Mouse (Mus musculus) embryonic facial prominence, embryonic 13.5 days (tissue): ENCODE data around the gene Il11ra2. TPM values are rescaled to one million over a fixed set of nuclear protein-coding genes. Genes with fewer than 3 reads are reported as not detected.
"Not testable (repeated sequence)": the region's sequence is repeated elsewhere in the genome, so short reads cannot be mapped to it uniquely, and the experiment has no call there.

ENCODE experiments used
- ATAC-seq: fragments of 200-750 bp; cut with Nextera tagmentation; 2 replicates; pipeline ENCODE4 v1.8.0; 2017; ENCODE audit warnings: low read depth; ENCODE audit not compliant: insufficient number of reproducible peaks, insufficient read depth, low FRiP score, low TSS enrichment
- H3K27ac ChIP-seq: fragments of 300-500 bp; sonication (generic); 2 replicates; pipeline ENCODE4 v1.5.1; 2015; ENCODE audit warnings: moderate library complexity, mild to moderate bottlenecking, inconsistent platforms
- H3K27me3 ChIP-seq: fragments of 300-500 bp; sonication (generic); 2 replicates; pipeline ENCODE4 v1.6.1; 2015; ENCODE audit warnings: mild to moderate bottlenecking, inconsistent platforms
- H3K36me3 ChIP-seq: fragments of 300-500 bp; sonication (generic); 2 replicates; pipeline ENCODE4 v1.6.1; 2015; ENCODE audit warnings: mild to moderate bottlenecking, inconsistent platforms
- H3K4me1 ChIP-seq: fragments of 300-500 bp; sonication (generic); 2 replicates; pipeline ENCODE4 v1.6.1; 2015; ENCODE audit warnings: inconsistent platforms
- H3K4me2 ChIP-seq: fragments of 300-500 bp; sonication (generic); 2 replicates; pipeline ENCODE4 v1.6.1; 2015; ENCODE audit warnings: moderate library complexity, mild to moderate bottlenecking, inconsistent platforms
- H3K4me3 ChIP-seq: fragments of 300-500 bp; sonication (generic); 2 replicates; pipeline ENCODE4 v1.5.1; 2015; ENCODE audit warnings: mild to moderate bottlenecking, inconsistent platforms
- H3K9ac ChIP-seq: fragments of 300-500 bp; sonication (generic); 2 replicates; pipeline ENCODE4 v1.6.1; 2015; ENCODE audit warnings: mild to moderate bottlenecking, inconsistent platforms
- H3K9me3 ChIP-seq: fragments of 300-500 bp; sonication (generic); 2 replicates; pipeline ENCODE4 v1.6.1; 2016; ENCODE audit warnings: inconsistent platforms
- WGBS: fragments of 180-500 bp; shearing (Covaris S2); methylation state at CpG from one replicate; pipeline ENCODE4 v1.1.7; 2015; ENCODE audit warnings: mixed read lengths; 5-methylcytosine and 5-hydroxymethylcytosine counted together
- polyA plus RNA-seq: library from polyadenylated mRNA; unstranded; fragments of >200 nt; fragmentation: Nextera tagmentation; extraction: Ambion mirVana; gene quantifications from 2 replicates; pipeline ENCODE4 v1.2.1, GENCODE M21; 2015

Il11ra2 gene
- not detected in 2 replicates for polyA plus RNA-seq

- not testable (repeated sequence) for H3K27ac ChIP-seq, H3K4me2 ChIP-seq, H3K4me3 ChIP-seq, H3K9me3 ChIP-seq, H3K27me3 ChIP-seq, ATAC-seq, H3K4me1 ChIP-seq, H3K9ac ChIP-seq, H3K36me3 ChIP-seq
- no CpG with 5 or more reads among the region's 3 CpGs for WGBS
Measured at GRCm38 (mm10) chr4:42661793-42662192, at the start of gene Il11ra2. Gene Il11ra2 (minus strand): TSS chr4:42661893.

GRCm38 (mm10) chr4:42682183-42682524 lies 20.5 kb upstream of the Il11ra2 start:
- not testable (repeated sequence) for H3K4me1 ChIP-seq, H3K27me3 ChIP-seq, H3K36me3 ChIP-seq, ATAC-seq, H3K27ac ChIP-seq, H3K4me3 ChIP-seq, H3K4me2 ChIP-seq, H3K9ac ChIP-seq, H3K9me3 ChIP-seq
- WGBS = no CpG with 5 or more reads among the region's 18 CpGs

GRCm38 (mm10) chr4:42681473-42682182 lies 19.9 kb upstream of the Il11ra2 start:
- H3K4me1 ChIP-seq, H3K4me2 ChIP-seq, H3K36me3 ChIP-seq, ATAC-seq, H3K27me3 ChIP-seq, H3K9ac ChIP-seq, H3K9me3 ChIP-seq, H3K4me3 ChIP-seq, H3K27ac ChIP-seq: not testable (repeated sequence)
- no CpG with 5 or more reads among the region's 66 CpGs for WGBS

- WGBS = no CpG with 5 or more reads among the region's 32 CpGs
- H3K4me2 ChIP-seq, H3K4me3 ChIP-seq, H3K36me3 ChIP-seq, H3K9ac ChIP-seq, H3K4me1 ChIP-seq, H3K9me3 ChIP-seq, ATAC-seq, H3K27me3 ChIP-seq, H3K27ac ChIP-seq: not testable (repeated sequence)
Measured at GRCm38 (mm10) chr4:42680374-42681356, 19.0 kb upstream of the Il11ra2 start.

GRCm38 (mm10) chr4:42679365-42679764 lies 17.7 kb upstream of the Il11ra2 start:
- not testable (repeated sequence) for H3K36me3 ChIP-seq, H3K9me3 ChIP-seq, ATAC-seq, H3K27me3 ChIP-seq, H3K27ac ChIP-seq, H3K4me2 ChIP-seq, H3K9ac ChIP-seq, H3K4me1 ChIP-seq, H3K4me3 ChIP-seq
- WGBS = no CpG with 5 or more reads among the region's 7 CpGs

GRCm38 (mm10) chr4:42675415-42675814 lies 13.7 kb upstream of the Il11ra2 start:
- WGBS = no CpG with 5 or more reads among the region's 4 CpGs
- not testable (repeated sequence) for H3K4me1 ChIP-seq, H3K36me3 ChIP-seq, H3K27me3 ChIP-seq, H3K4me3 ChIP-seq, H3K4me2 ChIP-seq, H3K27ac ChIP-seq, H3K9me3 ChIP-seq, ATAC-seq, H3K9ac ChIP-seq

- ATAC-seq, H3K9me3 ChIP-seq: not testable (repeated sequence)
- no CpG with 5 or more reads among the region's 9 CpGs for WGBS
Measured at GRCm38 (mm10) chr4:42654951-42655350, 6.7 kb downstream of the Il11ra2 start, which contains the start of gene Ccl27b. Gene Ccl27b (plus strand): TSS chr4:42655251.

GRCm38 (mm10) chr4:42629419-42629818 lies 32.3 kb downstream of the Il11ra2 start, which contains the start of gene Gm2564:
Gene Gm2564 (plus strand): TSS chr4:42629719.
- not testable (repeated sequence) for H3K4me2 ChIP-seq, H3K36me3 ChIP-seq, H3K4me3 ChIP-seq, ATAC-seq, H3K27me3 ChIP-seq, H3K4me1 ChIP-seq, H3K9ac ChIP-seq, H3K27ac ChIP-seq, H3K9me3 ChIP-seq
- WGBS = no CpG with 5 or more reads among the region's 8 CpGs

More at GRCm38 (mm10) chr4:42654951-42655350, 6.7 kb downstream of the Il11ra2 start, which contains the start of gene Ccl27b:
- H3K27ac ChIP-seq, H3K9ac ChIP-seq, H3K27me3 ChIP-seq, H3K4me3 ChIP-seq, H3K36me3 ChIP-seq, H3K4me1 ChIP-seq, H3K4me2 ChIP-seq: not testable (repeated sequence)

- ATAC-seq = not testable (repeated sequence)
Measured at GRCm38 (mm10) chr4:42611895-42612294, 49.8 kb downstream of the Il11ra2 start, which contains the start of gene Gm10591. Gene Gm10591 (plus strand): TSS chr4:42612195.

More at GRCm38 (mm10) chr4:42611895-42612294, 49.8 kb downstream of the Il11ra2 start, which contains the start of gene Gm10591:
- H3K9ac ChIP-seq, H3K27me3 ChIP-seq, H3K36me3 ChIP-seq, H3K4me2 ChIP-seq, H3K9me3 ChIP-seq, H3K27ac ChIP-seq, H3K4me3 ChIP-seq, H3K4me1 ChIP-seq: not testable (repeated sequence)
- no CpG with 5 or more reads among the region's 5 CpGs for WGBS
